Mouse (Mus musculus): Measurements from ENCODE around the gene Pttg1ip.

Gene Pttg1ip

GRCm38 (mm10) chr10:77605908-77606826, 24.6 kb downstream of the Pttg1ip start, which contains the start of the genes Sumo3 and Gm49325:
TSS of gene Sumo3 (plus strand) at chr10:77606097.
TSS of gene Gm49325 (plus strand) at chr10:77606197.
- in situ Hi-C loops (cut with MboI, MseI), result loop anchor here (5.0 to 10.0 kb wide), 2 partner anchors 89 to 559 kb away; partner anchors contain the start of genes Fam207a (in 2 of the 2) and D10Jhu81e (in 1 of the 2)

- in situ Hi-C loops (cut with MboI, MseI), result loop anchor here (5.0 to 10.0 kb wide), 2 partner anchors 90 to 558 kb away; partner anchors contain the start of genes Fam207a (in 2 of the 2) and D10Jhu81e (in 1 of the 2)
Measured at GRCm38 (mm10) chr10:77606855-77607254, 25.3 kb downstream of the Pttg1ip start.

DNA sequence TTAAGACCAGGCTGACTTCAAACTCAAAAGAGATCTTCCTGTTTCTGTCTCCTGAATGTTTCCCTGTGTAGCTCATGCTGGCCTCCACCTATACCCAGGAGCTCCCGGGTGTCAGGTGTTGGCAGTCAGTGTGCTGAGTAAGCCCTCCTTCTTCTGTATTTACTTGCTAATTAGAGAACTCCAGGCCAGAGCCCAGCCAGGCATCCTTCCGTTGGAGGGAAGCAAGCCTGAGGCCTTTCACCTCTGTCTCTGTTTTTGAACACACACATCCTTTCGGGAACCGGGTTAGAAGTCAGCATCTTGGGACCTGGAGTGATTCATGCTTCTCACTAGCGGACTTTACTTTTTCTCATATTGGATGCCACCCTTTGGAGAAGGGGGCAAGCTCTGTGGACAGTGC, 25.9 kb downstream of the Pttg1ip start:
- in situ Hi-C loops (cut with MboI, MseI), result loop anchor here (5.0 to 10.0 kb wide), 2 partner anchors 90 to 557 kb away; partner anchors contain the start of genes Fam207a (in 2 of the 2) and D10Jhu81e (in 1 of the 2)

DNA sequence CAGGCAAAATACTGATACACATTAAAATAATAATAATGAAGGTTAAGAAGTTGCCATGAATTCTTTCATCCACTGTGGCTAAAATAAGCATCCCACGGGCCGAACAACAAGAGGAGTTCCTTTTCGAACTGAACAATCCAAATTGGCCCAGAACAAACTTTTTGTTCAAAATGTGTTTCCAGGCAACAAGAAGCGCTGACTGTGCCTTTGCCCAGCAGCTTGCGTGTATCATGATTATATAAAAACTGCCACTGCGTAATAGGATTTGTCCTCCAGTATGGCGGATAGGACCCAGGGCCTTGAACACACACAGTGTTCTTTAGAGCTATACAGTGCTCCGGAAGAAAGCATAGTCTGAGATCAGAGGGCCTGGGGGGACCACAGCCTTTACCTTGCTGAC, 27.1 kb downstream of the Pttg1ip start:
- in situ Hi-C loops (cut with MboI, MseI), result loop anchor here (5.0 to 10.0 kb wide), 2 partner anchors 91 to 556 kb away; partner anchors contain the start of genes Fam207a (in 2 of the 2) and D10Jhu81e (in 1 of the 2)

GRCm38 (mm10) chr10:77610221-77610961, 28.9 kb downstream of the Pttg1ip start:
- in situ Hi-C loops (cut with MboI, MseI), result no loop called here

GRCm38 (mm10) chr10:77613409-77613808, 31.9 kb downstream of the Pttg1ip start:
- in situ Hi-C loops (cut with MboI, MseI), result no loop called here

- in situ Hi-C loops (cut with MboI, MseI), result no loop called here
Measured at GRCm38 (mm10) chr10:77615647-77616046, 34.1 kb downstream of the Pttg1ip start.

DNA sequence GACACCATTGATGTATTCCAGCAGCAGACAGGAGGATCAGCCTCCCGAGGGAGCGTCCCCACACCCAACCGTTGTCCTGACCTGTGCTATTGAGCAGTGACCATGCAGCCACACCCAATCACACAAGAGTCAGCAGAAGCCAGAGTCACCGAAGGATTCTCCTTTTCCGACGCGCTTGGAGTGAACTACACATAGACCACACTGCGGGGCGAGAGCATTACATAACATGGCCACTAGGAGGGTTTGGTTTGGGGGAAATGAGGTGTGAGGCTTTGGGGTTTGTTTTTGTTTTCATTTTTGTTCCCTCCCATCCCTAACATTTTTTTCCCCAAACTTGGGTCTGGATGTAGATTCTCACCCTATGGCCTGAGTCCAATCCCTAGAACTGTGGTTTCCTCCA, 34.6 kb downstream of the Pttg1ip start:
- in situ Hi-C loops (cut with MboI, MseI), result no loop called here

DNA sequence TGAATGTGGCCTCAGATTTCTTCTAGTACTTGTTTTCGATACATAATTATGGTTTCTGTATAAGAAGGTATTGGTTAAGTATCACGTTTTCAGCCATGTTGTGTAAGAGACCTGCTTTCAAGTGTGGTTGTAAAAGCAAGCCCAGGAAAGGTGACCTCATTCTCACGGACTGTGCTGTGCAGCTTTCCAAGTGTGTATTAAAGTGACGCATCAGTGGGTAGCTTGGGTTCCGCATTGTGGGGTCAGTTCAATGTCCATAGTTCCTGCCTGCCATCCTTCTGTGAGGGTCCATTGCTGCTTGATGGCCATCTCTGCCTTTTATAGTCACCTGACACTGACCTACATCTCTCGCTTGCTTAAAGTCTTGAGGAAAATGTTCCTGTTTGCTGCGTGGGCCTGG, 35.4 kb downstream of the Pttg1ip start:
- in situ Hi-C loops (cut with MboI, MseI), result no loop called here

- in situ Hi-C loops (cut with MboI, MseI), result loop anchor here in 1 of 2 experiments (10.0 kb wide), 1 partner anchor 953 kb away; the partner anchor contains the start of gene Ilvbl
Measured at GRCm38 (mm10) chr10:77621546-77621945, 40.0 kb downstream of the Pttg1ip start.

DNA sequence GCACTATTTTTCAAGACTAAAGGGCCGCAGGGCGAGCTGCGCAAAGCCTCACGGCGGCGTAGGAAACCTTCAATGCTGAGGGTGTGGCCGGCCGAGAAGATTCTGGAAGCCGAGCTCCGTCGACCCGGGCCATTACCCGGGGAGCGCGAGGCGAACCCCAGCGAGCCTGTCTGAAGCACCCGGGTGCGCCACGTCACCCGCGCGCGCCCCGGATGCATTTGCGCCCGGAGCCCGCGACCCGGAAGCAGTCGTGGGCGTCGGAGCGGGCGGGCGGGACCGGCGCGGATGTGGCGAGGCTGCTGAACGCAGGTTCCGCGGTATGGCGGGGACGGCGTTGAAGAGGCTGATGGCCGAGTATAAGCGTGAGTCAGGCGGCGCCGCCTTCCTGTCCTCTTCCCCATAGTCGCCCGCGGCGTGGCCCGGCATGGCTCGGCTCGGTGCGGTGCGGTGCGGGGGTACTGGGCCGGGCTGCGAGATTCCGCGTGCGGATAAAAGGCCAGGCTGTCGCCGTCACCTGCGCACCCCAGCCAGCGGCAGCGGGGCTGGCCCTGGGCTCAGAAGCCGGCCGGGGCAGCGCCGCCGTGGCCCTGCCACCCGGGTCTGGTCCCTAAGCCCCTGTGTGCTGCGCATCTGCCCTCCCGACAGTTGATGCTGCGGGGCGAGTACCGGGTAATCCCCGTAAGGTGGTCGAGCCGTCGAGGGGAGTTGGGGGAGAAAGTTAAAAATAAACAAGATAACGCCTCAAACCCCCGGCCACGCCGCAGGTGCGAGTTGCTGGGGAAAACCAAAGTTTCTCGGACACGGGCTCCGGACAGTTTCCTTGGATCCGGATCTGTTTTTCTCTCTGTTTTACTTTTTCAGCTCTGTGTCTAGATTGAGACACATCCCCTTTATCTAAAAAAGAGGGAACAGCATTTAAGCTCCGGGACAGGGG, 40.8 kb downstream of the Pttg1ip start, which contains the start of gene Ube2g2:
Gene Ube2g2, plus strand, starts transcription at position 221 of the 934 bp plus-strand sequence.
- in situ Hi-C loops (cut with MboI, MseI), result loop anchor here in 1 of 2 experiments (10.0 kb wide), 1 partner anchor 952 kb away; the partner anchor contains the start of gene Ilvbl

- in situ Hi-C loops (cut with MboI, MseI), result loop anchor here in 1 of 2 experiments (10.0 kb wide), 1 partner anchor 952 kb away; the partner anchor contains the start of gene Ilvbl
Measured at GRCm38 (mm10) chr10:77623069-77623492, 41.6 kb downstream of the Pttg1ip start.

- in situ Hi-C loops (cut with MboI, MseI), result loop anchor here in 1 of 2 experiments (10.0 kb wide), 1 partner anchor 951 kb away; the partner anchor contains the start of gene Ilvbl
Measured at GRCm38 (mm10) chr10:77623639-77624400, 42.3 kb downstream of the Pttg1ip start.

DNA sequence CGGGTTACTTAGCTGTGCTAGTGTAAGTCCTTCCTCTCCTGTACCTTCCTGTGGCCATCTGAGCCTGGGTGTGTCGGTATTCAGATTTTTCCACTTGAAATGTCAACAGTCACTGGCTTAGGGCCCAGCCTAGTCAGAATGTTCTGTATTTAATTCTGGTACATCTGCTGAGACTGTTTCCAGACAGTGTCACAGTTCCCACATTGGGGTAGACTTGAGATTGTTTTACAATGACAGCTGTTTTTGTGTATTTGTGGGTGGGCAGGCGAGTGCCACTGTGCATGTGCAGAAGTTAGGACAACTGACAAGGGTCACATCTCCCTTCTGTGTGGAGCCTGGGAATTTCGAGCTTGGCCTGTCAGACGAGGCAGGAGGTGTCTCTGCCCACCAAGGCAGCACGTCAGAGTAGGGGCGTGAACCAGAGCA, 43.1 kb downstream of the Pttg1ip start:
- in situ Hi-C loops (cut with MboI, MseI), result loop anchor here in 1 of 2 experiments (10.0 kb wide), 1 partner anchor 950 kb away; the partner anchor contains the start of gene Ilvbl

- in situ Hi-C loops (cut with MboI, MseI), result loop anchor here in 1 of 2 experiments (10.0 kb wide), 1 partner anchor 949 kb away; the partner anchor contains the start of gene Ilvbl
Measured at GRCm38 (mm10) chr10:77626036-77626435, 44.5 kb downstream of the Pttg1ip start.

- in situ Hi-C loops (cut with MboI, MseI), result loop anchor here in 1 of 2 experiments (10.0 kb wide), 1 partner anchor 948 kb away; the partner anchor contains the start of gene Ilvbl
Measured at GRCm38 (mm10) chr10:77626591-77626990, 45.1 kb downstream of the Pttg1ip start.

DNA sequence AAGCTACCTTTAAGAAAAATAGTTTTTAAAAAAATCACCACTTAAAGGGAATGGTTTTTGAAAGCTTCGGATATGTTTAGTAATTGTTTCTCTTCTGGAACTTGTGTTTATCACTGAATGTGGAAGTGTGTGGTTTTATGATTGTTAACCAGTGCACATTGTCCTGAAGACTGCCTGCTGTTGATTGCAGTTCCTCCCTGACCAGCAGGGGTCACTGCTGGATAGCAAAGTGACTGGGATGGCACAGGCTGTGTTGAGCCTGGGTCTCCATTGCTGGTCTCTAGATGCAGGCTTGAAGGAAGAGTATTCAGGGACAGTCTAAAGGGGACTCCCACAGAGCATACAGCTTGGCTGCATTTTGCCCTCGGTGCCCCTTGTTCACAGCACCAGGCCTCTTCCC, 46.0 kb downstream of the Pttg1ip start:
- in situ Hi-C loops (cut with MboI, MseI), result loop anchor here in 1 of 2 experiments (10.0 kb wide), 1 partner anchor 947 kb away; the partner anchor contains the start of gene Ilvbl

DNA sequence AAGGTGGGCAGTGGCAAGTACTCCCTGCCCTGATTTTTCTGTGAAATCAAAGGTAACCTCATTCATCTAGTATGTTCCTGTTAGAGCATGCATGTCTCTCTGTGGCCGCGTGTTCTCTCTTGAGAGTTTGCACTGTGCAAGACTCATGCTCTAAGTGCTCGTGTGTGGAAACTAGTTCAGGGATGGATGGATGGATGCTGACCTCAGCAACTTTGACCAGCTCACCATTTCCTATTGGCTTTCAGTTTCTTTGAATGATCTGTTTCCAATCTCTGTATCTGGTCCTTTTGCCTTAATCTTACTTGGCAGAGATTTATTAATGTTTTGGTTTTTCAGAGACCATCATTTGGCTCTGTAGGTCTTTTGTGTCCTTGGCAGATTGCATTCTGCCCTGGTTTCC, 47.6 kb downstream of the Pttg1ip start:
- in situ Hi-C loops (cut with MboI, MseI), result loop anchor here in 1 of 2 experiments (10.0 kb wide), 1 partner anchor 946 kb away; the partner anchor contains the start of gene Ilvbl

DNA sequence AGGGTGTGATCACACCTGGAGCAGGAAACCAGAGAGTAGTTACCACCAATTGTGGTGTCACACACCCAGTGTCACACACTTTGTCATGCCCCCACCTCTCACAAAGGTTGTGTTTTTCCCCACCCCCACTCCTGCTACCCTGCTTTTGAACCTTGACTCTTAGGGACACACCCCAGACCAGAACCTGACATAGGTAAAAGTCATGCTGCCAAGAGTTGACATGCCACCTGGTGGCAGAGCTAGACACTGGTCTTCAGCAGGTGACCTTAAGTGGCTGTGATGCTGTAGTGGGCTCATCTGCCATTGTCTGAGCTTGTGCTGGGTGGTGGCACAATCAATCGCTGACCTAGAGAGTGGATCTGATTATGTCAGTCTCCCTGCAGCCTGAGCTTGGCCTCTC, 48.5 kb downstream of the Pttg1ip start:
- in situ Hi-C loops (cut with MboI, MseI), result loop anchor here (10.0 kb wide), 2 partner anchors 585 to 945 kb away; partner anchors contain the start of gene Ilvbl (in 1 of the 2)
